Mouse (Mus musculus): ENCODE results near the gene Insl6. TPM values are rescaled to one million over a fixed set of nuclear protein-coding genes. Genes with fewer than 3 reads are reported as not detected.

Gene Insl6
- polyA plus RNA-seq, 1 experiment from 2014 or later = 1.9 TPM

Other genes with a start within 250 kb of the Insl6 start
- gene Rcl1, start 224.0 kb downstream of the Insl6 start, polyA plus RNA-seq (2015; fragmentation: Nextera tagmentation; extraction: Ambion mirVana) = 33.8 and 37.9 TPM in 2 replicates
- 13.9 and 15.4 TPM in 2 replicates for gene Jak2, start 73.5 kb downstream of the Insl6 start, polyA plus RNA-seq (2015; fragmentation: Nextera tagmentation; extraction: Ambion mirVana)
- 3.0 and 4.9 TPM in 2 replicates for gene Rln1, start 9.3 kb upstream of the Insl6 start, polyA plus RNA-seq (2015; fragmentation: Nextera tagmentation; extraction: Ambion mirVana)
- 67.7 and 74.6 TPM in 2 replicates for gene Plgrkt, start 42.0 kb upstream of the Insl6 start, polyA plus RNA-seq (2015; fragmentation: Nextera tagmentation; extraction: Ambion mirVana)
- 0.50 and 0.64 TPM in 2 replicates for gene Cd274, start 42.1 kb upstream of the Insl6 start, polyA plus RNA-seq (2015; fragmentation: Nextera tagmentation; extraction: Ambion mirVana)
- not detected in 2 replicates for gene Pdcd1lg2, start 85.6 kb upstream of the Insl6 start, polyA plus RNA-seq (2015; fragmentation: Nextera tagmentation; extraction: Ambion mirVana)
- 12.0 and 12.2 TPM in 2 replicates for gene Ric1, start 196.9 kb upstream of the Insl6 start, polyA plus RNA-seq (2015; fragmentation: Nextera tagmentation; extraction: Ambion mirVana)

All from hindbrain, embryonic 15.5 days (tissue).